Mouse (Mus musculus) midbrain, embryonic 14.5 days (tissue): ENCODE data around the gene Znhit3. TPM values are rescaled to one million over a fixed set of nuclear protein-coding genes. Genes with fewer than 3 reads are reported as not detected.

Source experiments
- ATAC-seq: fragments of 200-750 bp; cut with Nextera tagmentation; 2 replicates; pipeline ENCODE4 v1.8.0; 2017; ENCODE audit warnings: moderate number of reproducible peaks, moderate library complexity; ENCODE audit not compliant: low FRiP score, low TSS enrichment
- DNase-seq: peaks from one replicate; pipeline ENCODE4 v3.0.0-alpha.2; 2015
- H3K27ac ChIP-seq: fragments of 300-500 bp; sonication (generic); replicated peaks from 2 replicates; pipeline ENCODE4 v1.5.1; 2014; ENCODE audit warnings: mild to moderate bottlenecking, low read depth, low read length, moderate library complexity
- H3K27me3 ChIP-seq: fragments of 300-500 bp; sonication (generic); 2 replicates; pipeline ENCODE4 v1.6.1; 2014; ENCODE audit warnings: low read length, control low read depth, mixed read lengths; ENCODE audit not compliant: control insufficient read depth, insufficient read depth
- H3K36me3 ChIP-seq: fragments of 300-500 bp; sonication (generic); 2 replicates; pipeline ENCODE4 v1.6.1; 2014; ENCODE audit warnings: low read length, control low read depth; ENCODE audit not compliant: control insufficient read depth, insufficient read depth
- H3K4me1 ChIP-seq: fragments of 300-500 bp; sonication (generic); 2 replicates; pipeline ENCODE4 v1.6.1; 2014; ENCODE audit warnings: mild to moderate bottlenecking, antibody characterized with exemption, low read length, control low read depth; ENCODE audit not compliant: control insufficient read depth, insufficient read depth
- H3K4me2 ChIP-seq: fragments of 300-500 bp; sonication (generic); 2 replicates; pipeline ENCODE4 v1.6.1; 2014; ENCODE audit warnings: mild to moderate bottlenecking, low read length, moderate library complexity
- H3K4me3 ChIP-seq: fragments of 300-500 bp; sonication (generic); replicated peaks from 2 replicates; pipeline ENCODE4 v1.5.1; 2014; ENCODE audit warnings: low read depth, low read length
- H3K9ac ChIP-seq: fragments of 300-500 bp; sonication (generic); replicated peaks from 2 replicates; pipeline ENCODE4 v1.6.1; 2014; ENCODE audit warnings: mild to moderate bottlenecking, low read length, moderate library complexity
- H3K9me3 ChIP-seq: fragments of 300-500 bp; sonication (generic); 2 replicates; pipeline ENCODE4 v1.6.1; 2016; ENCODE audit warnings: low read length, control low read depth, mixed read lengths; ENCODE audit not compliant: control insufficient read depth
- WGBS: fragments of 180-500 bp; shearing (Covaris S2); extraction: QIAGEN DNeasy Blood & Tissue Kit; methylation state at CpG from one replicate; pipeline ENCODE4 v1.1.7; 2014; 5-methylcytosine and 5-hydroxymethylcytosine counted together
- polyA plus RNA-seq: library from polyadenylated mRNA; unstranded; fragments of >200 nt; fragmentation: Nextera tagmentation; extraction: Ambion mirVana; gene quantifications from 2 replicates; pipeline ENCODE4 v1.2.1, GENCODE M21; 2014

Gene Znhit3
- 61.7 and 65.1 TPM in 2 replicates for polyA plus RNA-seq

DNA sequence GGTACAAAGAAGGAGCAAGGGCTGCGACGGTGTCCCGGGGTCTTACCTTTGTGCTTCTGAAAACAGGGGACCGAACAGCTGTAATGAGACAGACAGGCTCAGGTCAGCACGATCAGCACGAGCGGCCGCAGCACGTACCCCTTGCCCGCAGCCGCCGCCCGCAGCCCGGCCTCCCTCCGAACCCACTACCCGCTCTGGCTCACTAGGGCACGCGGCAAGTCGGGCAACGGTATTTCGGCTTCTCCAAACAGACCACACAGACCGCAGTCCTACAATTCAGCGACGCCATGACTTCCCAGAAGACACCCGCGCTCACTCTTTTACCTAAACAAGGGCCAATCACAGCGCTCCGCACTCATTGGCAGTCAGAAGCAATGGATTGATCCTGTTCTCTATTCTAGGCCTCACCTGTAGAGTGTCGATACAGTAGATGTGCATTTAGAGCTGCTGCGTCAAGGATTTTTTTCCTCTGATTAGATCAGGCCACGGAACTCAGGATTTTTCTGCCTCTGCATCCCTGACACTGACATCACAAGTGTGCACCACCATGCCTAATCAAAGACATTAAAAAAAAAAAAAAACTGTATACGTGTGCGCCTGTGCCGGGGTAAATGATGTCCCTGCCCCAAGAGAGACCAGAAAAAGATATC is at the start of gene Znhit3:
Gene Znhit3, minus strand, starts transcription at position 314 of the 650 bp plus-strand sequence.
- Histone ChIP-seq H3K4me2 (peak within 1 kb of the TSS; percentile 74), H3K27ac (no peak within 1 kb of the TSS), H3K4me1 (peaks cover 7% of the 10 kb centered on the region; the same call in 1 of the 2 replicates), H3K9ac (peak within 1 kb of the TSS; percentile 79), H3K4me3 (peak within 1 kb of the TSS; percentile 91), H3K27me3 (no peaks in the 10 kb centered on the region), H3K9me3 (no peaks in the 10 kb centered on the region), H3K36me3 (peaks cover 20% of the 10 kb centered on the region)
- ATAC-seq (peak; percentile 85), DNase-seq (peak; percentile 95)
- 3% methylated on average over 34 of the region's 34 CpGs for WGBS

DNA sequence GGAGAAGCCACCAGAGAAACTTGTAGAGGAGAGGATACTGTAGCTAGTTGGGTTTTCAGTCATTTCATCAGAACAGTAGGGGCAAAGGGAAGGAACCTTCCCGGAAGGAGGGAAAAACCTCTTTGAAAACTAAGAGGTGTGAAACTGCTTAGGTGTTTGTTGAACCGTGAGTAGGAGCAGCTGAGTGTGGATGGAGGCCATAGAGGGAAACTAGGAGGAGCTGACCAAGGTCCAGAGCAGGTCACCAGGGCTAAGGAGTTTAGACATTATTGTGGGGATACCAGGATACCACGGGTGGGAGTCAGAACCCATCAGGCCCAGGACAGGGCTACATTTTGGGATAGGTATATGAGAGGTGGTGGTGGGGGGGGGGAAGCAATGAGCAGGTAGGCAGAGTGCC is 47.4 kb upstream of the Znhit3 start:
- no peaks in the 10 kb centered on the region for H3K36me3 ChIP-seq
- 80% methylated on average over 3 of the region's 3 CpGs for WGBS
- H3K27ac ChIP-seq = no peak overlapping the region
- no peak for ATAC-seq
- H3K9ac ChIP-seq = no peak overlapping the region
- no peak overlapping the region for H3K4me3 ChIP-seq
- H3K27me3 ChIP-seq = peaks cover 18% of the 10 kb centered on the region
- H3K9me3 ChIP-seq = no peaks in the 10 kb centered on the region
- no peak for DNase-seq
- peaks cover 16% of the 10 kb centered on the region for H3K4me1 ChIP-seq
- no peak overlapping the region for H3K4me2 ChIP-seq

DNA sequence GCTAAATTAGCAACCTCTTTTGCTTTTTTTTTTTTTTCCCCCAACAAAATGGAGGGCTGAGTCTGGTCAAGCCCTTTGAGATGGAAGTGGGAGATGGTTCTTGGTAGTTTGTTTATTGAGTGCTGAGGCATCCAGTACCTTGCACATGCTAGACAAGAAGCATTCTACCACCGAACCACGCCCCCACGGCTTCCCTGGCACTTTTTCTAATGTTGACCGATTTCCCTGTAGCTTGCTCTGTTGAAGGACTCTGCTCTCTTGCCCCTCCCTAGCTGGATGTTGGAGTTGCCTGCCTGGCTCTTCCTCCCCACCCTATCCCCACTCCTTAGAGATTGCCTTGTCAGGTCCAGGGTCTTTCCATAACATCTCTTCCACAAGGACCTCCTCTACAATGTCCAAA is 46.4 kb upstream of the Znhit3 start:
- Histone ChIP-seq H3K4me3 (no peak overlapping the region), H3K4me2 (no peak overlapping the region), H3K9me3 (no peaks in the 10 kb centered on the region), H3K9ac (no peak overlapping the region), H3K27ac (no peak overlapping the region), H3K4me1 (peaks cover 21% of the 10 kb centered on the region), H3K27me3 (peaks cover 28% of the 10 kb centered on the region), H3K36me3 (no peaks in the 10 kb centered on the region)
- ATAC-seq = no peak
- DNase-seq = no peak
- 93% methylated on average over 4 of the region's 4 CpGs for WGBS

DNA sequence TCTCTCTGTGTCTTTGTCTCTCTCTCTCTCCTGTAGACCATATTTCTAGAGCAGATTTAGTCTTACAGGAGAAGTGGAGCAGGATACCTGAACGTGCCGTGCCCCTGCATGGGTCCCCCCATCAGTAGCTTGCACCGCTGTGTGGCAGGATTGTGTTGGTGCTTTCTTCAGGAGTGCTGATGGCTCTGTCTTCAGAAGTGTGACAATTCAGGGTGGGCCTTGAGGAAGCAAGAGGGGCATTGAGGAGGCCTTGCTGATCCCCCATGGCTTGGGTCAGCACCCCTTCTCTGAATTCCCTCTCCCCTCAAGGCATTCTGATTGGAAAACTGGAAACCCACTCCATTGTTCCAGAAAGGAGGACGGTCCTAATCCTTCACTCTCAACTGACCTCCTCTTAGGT is 45.4 kb upstream of the Znhit3 start:
- ATAC-seq = no peak

DNA sequence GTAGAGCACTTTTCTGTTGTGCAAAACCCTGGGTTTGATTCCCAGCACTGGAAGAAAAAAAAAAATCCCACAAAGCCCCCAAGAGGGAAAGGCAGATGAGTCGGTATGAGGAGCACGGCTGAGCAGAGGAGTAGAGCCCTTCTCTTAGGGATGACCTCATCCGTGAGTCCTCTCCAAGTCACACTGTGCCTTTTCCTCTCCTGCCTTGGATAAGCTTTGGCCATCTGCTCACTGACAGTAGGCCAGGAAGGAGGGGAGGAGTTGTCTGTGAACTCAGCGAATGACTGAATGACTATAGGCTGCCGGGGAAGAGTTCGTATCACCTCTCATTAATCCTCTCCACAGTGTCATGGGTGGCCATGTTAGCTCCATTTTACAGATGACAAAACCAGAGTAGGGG is 44.6 kb upstream of the Znhit3 start:
- Histone ChIP-seq H3K9me3 (no peaks in the 10 kb centered on the region), H3K4me2 (no peak overlapping the region), H3K4me3 (no peak overlapping the region), H3K4me1 (peaks cover 13% of the 10 kb centered on the region), H3K27ac (no peak overlapping the region), H3K27me3 (peaks cover 40% of the 10 kb centered on the region), H3K36me3 (no peaks in the 10 kb centered on the region), H3K9ac (no peak overlapping the region)
- DNase-seq = no peak
- no peak for ATAC-seq
- 58% methylated on average over 6 of the region's 6 CpGs for WGBS

More for the DNA sequence above, 45.4 kb upstream of the Znhit3 start:
- 78% methylated on average over 4 of the region's 4 CpGs for WGBS
- no peaks in the 10 kb centered on the region for H3K9me3 ChIP-seq
- peaks cover 13% of the 10 kb centered on the region for H3K4me1 ChIP-seq
- no peak for DNase-seq
- H3K27ac ChIP-seq = no peak overlapping the region
- no peak overlapping the region for H3K4me3 ChIP-seq
- H3K4me2 ChIP-seq = no peak overlapping the region
- peaks cover 37% of the 10 kb centered on the region for H3K27me3 ChIP-seq
- no peak overlapping the region for H3K9ac ChIP-seq
- no peaks in the 10 kb centered on the region for H3K36me3 ChIP-seq

- Histone ChIP-seq H3K4me2 (no peak overlapping the region), H3K4me1 (peaks cover 13% of the 10 kb centered on the region), H3K27ac (no peak overlapping the region), H3K36me3 (no peaks in the 10 kb centered on the region), H3K27me3 (peaks cover 40% of the 10 kb centered on the region), H3K9me3 (no peaks in the 10 kb centered on the region), H3K9ac (no peak overlapping the region), H3K4me3 (no peak overlapping the region)
- 22% methylated on average over 3 of the region's 3 CpGs for WGBS
- ATAC-seq (no peak), DNase-seq (no peak)
Measured at GRCm38 (mm10) chr11:84960291-84960690, 44.1 kb upstream of the Znhit3 start.

GRCm38 (mm10) chr11:84959701-84960181 is 43.6 kb upstream of the Znhit3 start:
- 2% methylated on average over 9 of the region's 9 CpGs for WGBS

GRCm38 (mm10) chr11:84959181-84959580 is 43.0 kb upstream of the Znhit3 start:
- Histone ChIP-seq H3K4me3 (no peak overlapping the region), H3K9ac (no peak overlapping the region), H3K36me3 (no peaks in the 10 kb centered on the region), H3K9me3 (no peaks in the 10 kb centered on the region), H3K27me3 (peaks cover 40% of the 10 kb centered on the region), H3K4me1 (peaks cover 13% of the 10 kb centered on the region), H3K4me2 (no peak overlapping the region), H3K27ac (no peak overlapping the region)
- DNase-seq (no peak), ATAC-seq (no peak)
- WGBS = 15% methylated on average over 5 of the region's 5 CpGs

More at GRCm38 (mm10) chr11:84959701-84960181, 43.6 kb upstream of the Znhit3 start:
- Histone ChIP-seq H3K36me3 (no peaks in the 10 kb centered on the region), H3K9ac (no peak overlapping the region), H3K27me3 (peaks cover 40% of the 10 kb centered on the region), H3K4me2 (no peak overlapping the region), H3K9me3 (no peaks in the 10 kb centered on the region), H3K4me1 (peaks cover 13% of the 10 kb centered on the region), H3K27ac (no peak overlapping the region), H3K4me3 (no peak overlapping the region)
- ATAC-seq (no peak), DNase-seq (no peak)

DNA sequence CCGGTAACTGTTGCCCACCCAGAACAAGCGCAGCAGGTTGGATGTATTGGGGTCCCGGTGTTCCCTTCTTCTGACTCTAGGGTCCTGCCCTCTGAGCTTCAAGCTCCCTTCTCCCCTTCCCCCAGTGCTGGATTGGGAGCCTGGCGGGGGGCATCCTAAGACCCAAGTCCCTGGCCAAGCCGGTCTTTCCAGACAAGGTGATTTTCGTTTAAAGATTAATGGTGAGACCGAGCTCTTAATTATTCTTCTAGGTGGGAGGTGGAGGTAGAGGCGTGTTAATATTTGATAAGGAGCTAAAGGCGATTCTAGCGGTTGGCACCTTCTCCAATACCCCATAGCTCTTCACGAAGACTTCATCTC is 42.1 kb upstream of the Znhit3 start:
- peaks cover 13% of the 10 kb centered on the region for H3K4me1 ChIP-seq
- H3K36me3 ChIP-seq = no peaks in the 10 kb centered on the region
- WGBS = 1% methylated on average over 11 of the region's 11 CpGs
- peak overlapping the region; percentile 35 for H3K4me3 ChIP-seq
- peaks cover 40% of the 10 kb centered on the region for H3K27me3 ChIP-seq
- no peak for ATAC-seq
- H3K27ac ChIP-seq = no peak overlapping the region
- H3K9ac ChIP-seq = no peak overlapping the region
- H3K9me3 ChIP-seq = no peaks in the 10 kb centered on the region
- peak overlapping the region; percentile 60 for H3K4me2 ChIP-seq
- no peak for DNase-seq
